Mouse (Mus musculus) hindbrain, embryonic 16.5 days (tissue): ENCODE data around the gene Tbc1d4. TPM values are rescaled to one million over a fixed set of nuclear protein-coding genes. Genes with fewer than 3 reads are reported as not detected.
"Not testable (repeated sequence)": the region's sequence is repeated elsewhere in the genome, so short reads cannot be mapped to it uniquely, and the experiment has no call there.

ENCODE experiments used
- ATAC-seq: fragments of 200-750 bp; cut with Nextera tagmentation; 2 replicates; pipeline ENCODE4 v1.8.0; 2017; ENCODE audit warnings: moderate TSS enrichment, moderate library complexity
- H3K27ac ChIP-seq: fragments of 300-500 bp; sonication (generic); 2 replicates; pipeline ENCODE4 v1.5.1; 2014; ENCODE audit warnings: low read depth, mild to moderate bottlenecking, control low read depth, low read length, moderate library complexity
- H3K27me3 ChIP-seq: fragments of 300-500 bp; sonication (generic); replicated peaks from 2 replicates; pipeline ENCODE4 v1.6.1; 2014; ENCODE audit warnings: low read length; ENCODE audit not compliant: control insufficient read depth, insufficient read depth
- H3K36me3 ChIP-seq: fragments of 300-500 bp; sonication (generic); 2 replicates; pipeline ENCODE4 v1.6.1; 2014; ENCODE audit warnings: mild to moderate bottlenecking, low read length, moderate library complexity, mixed read lengths; ENCODE audit not compliant: control insufficient read depth, insufficient read depth
- H3K4me1 ChIP-seq: fragments of 300-500 bp; sonication (generic); 2 replicates; pipeline ENCODE4 v1.6.1; 2014; ENCODE audit warnings: low read depth, low read length; ENCODE audit not compliant: control insufficient read depth, insufficient read depth
- H3K4me2 ChIP-seq: fragments of 300-500 bp; sonication (generic); 2 replicates; pipeline ENCODE4 v1.6.1; 2014; ENCODE audit warnings: mild to moderate bottlenecking, low read length, control low read depth, moderate library complexity
- H3K4me3 ChIP-seq: fragments of 300-500 bp; sonication (generic); 2 replicates; pipeline ENCODE4 v1.5.1; 2014; ENCODE audit warnings: mild to moderate bottlenecking, low read length, control low read depth, moderate library complexity
- H3K9ac ChIP-seq: fragments of 300-500 bp; sonication (generic); 2 replicates; pipeline ENCODE4 v1.6.1; 2014; ENCODE audit warnings: low read depth, mild to moderate bottlenecking, control low read depth, low read length, moderate library complexity
- H3K9me3 ChIP-seq: fragments of 300-500 bp; sonication (generic); 2 replicates; pipeline ENCODE4 v1.6.1; 2014; ENCODE audit warnings: mild to moderate bottlenecking, low read length, moderate library complexity; ENCODE audit not compliant: control insufficient read depth
- WGBS: fragments of 180-500 bp; shearing (Covaris S2); extraction: QIAGEN DNeasy Blood & Tissue Kit; methylation state at CpG from one replicate; pipeline ENCODE4 v1.1.7; 2014; 5-methylcytosine and 5-hydroxymethylcytosine counted together
- polyA plus RNA-seq: library from polyadenylated mRNA; unstranded; fragments of >200 nt; fragmentation: Nextera tagmentation; extraction: Ambion mirVana; gene quantifications from 2 replicates; pipeline ENCODE4 v1.2.1, GENCODE M21; 2015

Gene Tbc1d4
- polyA plus RNA-seq, 1 experiment from 2014 or later: 9.3 TPM

GRCm38 (mm10) chr14:101602851-101603250 lies 6.1 kb downstream of the Tbc1d4 start:
- Histone ChIP-seq H3K4me1 (peaks cover 8% of the 10 kb centered on the region), H3K27ac (no peak overlapping the region), H3K9me3 (no peaks in the 10 kb centered on the region), H3K27me3 (no peaks in the 10 kb centered on the region), H3K4me2 (no peak overlapping the region), H3K9ac (no peak overlapping the region), H3K36me3 (no peaks in the 10 kb centered on the region), H3K4me3 (no peak overlapping the region)
- ATAC-seq: no peak
- WGBS: 52% methylated on average over 3 of the region's 3 CpGs

- no peaks in the 10 kb centered on the region for H3K27me3 ChIP-seq
- H3K4me2 ChIP-seq: no peak overlapping the region
- no peaks in the 10 kb centered on the region for H3K9me3 ChIP-seq
- H3K27ac ChIP-seq: no peak overlapping the region
- H3K4me3 ChIP-seq: no peak overlapping the region
- no peaks in the 10 kb centered on the region for H3K4me1 ChIP-seq
- no peak overlapping the region for H3K9ac ChIP-seq
- WGBS: 94% methylated on average over 11 of the region's 14 CpGs
- H3K36me3 ChIP-seq: no peaks in the 10 kb centered on the region
- no peak for ATAC-seq
These were observed 11.8 kb downstream of the Tbc1d4 start for GRCm38 (mm10) chr14:101597096-101597715.

- WGBS: 95% methylated on average over 9 of the region's 9 CpGs
- no peaks in the 10 kb centered on the region for H3K27me3 ChIP-seq
- no peak overlapping the region for H3K4me2 ChIP-seq
These were observed 12.3 kb downstream of the Tbc1d4 start for GRCm38 (mm10) chr14:101596691-101597090.

GRCm38 (mm10) chr14:101595301-101596080 lies 13.5 kb downstream of the Tbc1d4 start:
- Histone ChIP-seq H3K4me1 (no peaks in the 10 kb centered on the region), H3K9me3 (no peaks in the 10 kb centered on the region), H3K9ac (no peak overlapping the region), H3K27me3 (no peaks in the 10 kb centered on the region), H3K4me3 (no peak overlapping the region), H3K36me3 (no peaks in the 10 kb centered on the region), H3K27ac (no peak overlapping the region), H3K4me2 (no peak overlapping the region)
- ATAC-seq: no peak
- WGBS: 90% methylated on average over 13 of the region's 13 CpGs

More at GRCm38 (mm10) chr14:101596691-101597090, 12.3 kb downstream of the Tbc1d4 start:
- ATAC-seq: no peak
- Histone ChIP-seq H3K4me3 (no peak overlapping the region), H3K9me3 (no peaks in the 10 kb centered on the region), H3K4me1 (no peaks in the 10 kb centered on the region), H3K9ac (no peak overlapping the region), H3K36me3 (no peaks in the 10 kb centered on the region), H3K27ac (no peak overlapping the region)

GRCm38 (mm10) chr14:101594001-101594400 lies 15.0 kb downstream of the Tbc1d4 start:
- Histone ChIP-seq H3K27me3 (no peaks in the 10 kb centered on the region), H3K4me3 (no peak overlapping the region), H3K9ac (no peak overlapping the region), H3K36me3 (no peaks in the 10 kb centered on the region), H3K9me3 (no peaks in the 10 kb centered on the region), H3K4me2 (no peak overlapping the region), H3K27ac (no peak overlapping the region), H3K4me1 (no peaks in the 10 kb centered on the region)
- ATAC-seq: no peak
- WGBS: 81% methylated on average over 5 of the region's 5 CpGs

- 76% methylated on average over 7 of the region's 7 CpGs for WGBS
- no peaks in the 10 kb centered on the region for H3K9me3 ChIP-seq
- no peak for ATAC-seq
- no peaks in the 10 kb centered on the region for H3K36me3 ChIP-seq
- no peak overlapping the region for H3K27ac ChIP-seq
- no peaks in the 10 kb centered on the region for H3K27me3 ChIP-seq
- no peaks in the 10 kb centered on the region for H3K4me1 ChIP-seq
- H3K4me2 ChIP-seq: no peak overlapping the region
- H3K9ac ChIP-seq: no peak overlapping the region
- H3K4me3 ChIP-seq: no peak overlapping the region
These were observed 15.7 kb downstream of the Tbc1d4 start for GRCm38 (mm10) chr14:101593340-101593739.

GRCm38 (mm10) chr14:101591101-101591500 lies 17.9 kb downstream of the Tbc1d4 start:
- 71% methylated on average over 5 of the region's 5 CpGs for WGBS
- Histone ChIP-seq H3K27ac (no peak overlapping the region), H3K27me3 (no peaks in the 10 kb centered on the region), H3K4me1 (no peaks in the 10 kb centered on the region), H3K36me3 (no peaks in the 10 kb centered on the region), H3K9me3 (no peaks in the 10 kb centered on the region), H3K4me3 (no peak overlapping the region), H3K9ac (no peak overlapping the region), H3K4me2 (no peak overlapping the region)
- no peak; the same call in 1 of the 2 replicates for ATAC-seq

GRCm38 (mm10) chr14:101588209-101588991 lies 20.6 kb downstream of the Tbc1d4 start:
- H3K4me1 ChIP-seq: not testable (repeated sequence)

More at GRCm38 (mm10) chr14:101588209-101588991, 20.6 kb downstream of the Tbc1d4 start:
- ATAC-seq, H3K27ac ChIP-seq, H3K9me3 ChIP-seq, H3K9ac ChIP-seq, H3K4me2 ChIP-seq, H3K27me3 ChIP-seq, H3K36me3 ChIP-seq, H3K4me3 ChIP-seq: not testable (repeated sequence)
- 93% methylated on average over 2 of the region's 4 CpGs for WGBS
